Mouse (Mus musculus) liver, postnatal 0 days (tissue): ENCODE measurements at regions not wholly inside any gene's neighbourhood (a gene's known extent, or its start where the extent isn't known, plus 50 kb on each side); places are given as distances from the start of the nearest gene placed in this dataset.

Experiments used
- CTCF ChIP-seq: sonication (generic); IDR thresholded peaks from 2 replicates; pipeline ENCODE4 v1.5.1; 2016; ENCODE audit warnings: antibody characterized with exemption, low read depth
- EP300 ChIP-seq: IDR thresholded peaks from 2 replicates; pipeline ENCODE4 v1.6.1; 2016; ENCODE audit warnings: antibody characterized with exemption, low read depth, mild to moderate bottlenecking

DNA sequence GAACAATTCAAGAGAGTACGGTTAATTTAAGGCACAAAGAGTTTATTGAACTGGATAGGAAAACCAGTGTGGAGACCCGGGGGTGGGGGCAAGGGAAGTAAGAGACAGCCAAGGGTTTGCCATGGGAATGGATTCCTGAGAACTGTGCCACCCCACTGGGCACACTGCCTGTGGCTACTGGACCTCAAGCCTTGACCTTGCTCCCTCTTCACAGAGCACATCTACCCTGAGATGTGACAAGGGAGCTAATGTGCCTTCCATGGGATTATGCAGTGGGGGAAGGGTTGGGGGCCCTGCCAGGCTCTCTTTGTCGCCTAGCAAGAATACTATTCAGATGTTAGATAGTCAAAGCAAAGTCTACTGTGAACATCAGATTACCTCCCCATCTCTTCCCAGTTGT lies 294.2 kb upstream of the Stt3b start:
- TF ChIP-seq CTCF (no peak), EP300 (no peak)
